Mouse (Mus musculus) urinary bladder, postnatal 36 days (tissue): Measurements from ENCODE around the gene Fermt2.
A peak's percentile ranks its signal among the peaks of the same experiment; 100 is the strongest.

Source experiments
- DNase-seq, 2 experiments: peaks; one replicate each; pipeline ENCODE4 v3.0.0; 2022; ENCODE audit warnings: low spot score in 2 of 2, mixed read lengths in 1 of 2

Gene Fermt2

GRCm38 (mm10) chr14:45464036-45465035 lies 65.6 kb downstream of the Fermt2 start:
- DNase-seq, result no peak

GRCm38 (mm10) chr14:45463599-45463998 lies 66.3 kb downstream of the Fermt2 start:
- peak in 1 of 2 experiments; percentile 40 for DNase-seq

GRCm38 (mm10) chr14:45462875-45463475 lies 66.9 kb downstream of the Fermt2 start:
- DNase-seq, result no peak

GRCm38 (mm10) chr14:45462374-45462773 lies 67.5 kb downstream of the Fermt2 start:
- DNase-seq, result no peak

- no peak for DNase-seq
Measured at GRCm38 (mm10) chr14:45461945-45462344, 68.0 kb downstream of the Fermt2 start.

- no peak for DNase-seq
Measured at GRCm38 (mm10) chr14:45460491-45460890, 69.4 kb downstream of the Fermt2 start.

GRCm38 (mm10) chr14:45459877-45460276 lies 70.0 kb downstream of the Fermt2 start:
- no peak for DNase-seq

- DNase-seq, result peak in 1 of 2 experiments; percentile 41
Measured at GRCm38 (mm10) chr14:45457003-45457402, 72.9 kb downstream of the Fermt2 start.

- DNase-seq, result no peak
Measured at GRCm38 (mm10) chr14:45456502-45456846, 73.4 kb downstream of the Fermt2 start.

GRCm38 (mm10) chr14:45455651-45456501 lies 74.0 kb downstream of the Fermt2 start:
- no peak for DNase-seq

GRCm38 (mm10) chr14:45453538-45454233 lies 76.2 kb downstream of the Fermt2 start:
- no peak for DNase-seq

- no peak for DNase-seq
Measured at GRCm38 (mm10) chr14:45452861-45453512, 76.9 kb downstream of the Fermt2 start.

GRCm38 (mm10) chr14:45452148-45452547 lies 77.8 kb downstream of the Fermt2 start:
- no peak for DNase-seq

GRCm38 (mm10) chr14:45451090-45451489 lies 78.8 kb downstream of the Fermt2 start:
- no peak for DNase-seq

- no peak for DNase-seq
Measured at GRCm38 (mm10) chr14:45446777-45447176, 83.1 kb downstream of the Fermt2 start.

- no peak for DNase-seq
Measured at GRCm38 (mm10) chr14:45445445-45445844, 84.5 kb downstream of the Fermt2 start.

GRCm38 (mm10) chr14:45444870-45445269 lies 85.0 kb downstream of the Fermt2 start:
- DNase-seq, result no peak

GRCm38 (mm10) chr14:45442781-45443560 lies 86.9 kb downstream of the Fermt2 start:
- no peak for DNase-seq

- no peak for DNase-seq
Measured at GRCm38 (mm10) chr14:45441291-45441690, 88.6 kb downstream of the Fermt2 start.

- DNase-seq, result no peak
Measured at GRCm38 (mm10) chr14:45439387-45439786, 90.5 kb downstream of the Fermt2 start.
